Mouse (Mus musculus) liver, adult (tissue): Measurements from ENCODE around the gene Hs1bp3.

Experiments used
- GATA4 ChIP-seq: IDR thresholded peaks from 2 replicates; pipeline ENCODE4 v1.6.1; 2014; ENCODE audit warnings: mild to moderate bottlenecking, low read length; ENCODE audit not compliant: insufficient replicate concordance

Hs1bp3 gene

DNA sequence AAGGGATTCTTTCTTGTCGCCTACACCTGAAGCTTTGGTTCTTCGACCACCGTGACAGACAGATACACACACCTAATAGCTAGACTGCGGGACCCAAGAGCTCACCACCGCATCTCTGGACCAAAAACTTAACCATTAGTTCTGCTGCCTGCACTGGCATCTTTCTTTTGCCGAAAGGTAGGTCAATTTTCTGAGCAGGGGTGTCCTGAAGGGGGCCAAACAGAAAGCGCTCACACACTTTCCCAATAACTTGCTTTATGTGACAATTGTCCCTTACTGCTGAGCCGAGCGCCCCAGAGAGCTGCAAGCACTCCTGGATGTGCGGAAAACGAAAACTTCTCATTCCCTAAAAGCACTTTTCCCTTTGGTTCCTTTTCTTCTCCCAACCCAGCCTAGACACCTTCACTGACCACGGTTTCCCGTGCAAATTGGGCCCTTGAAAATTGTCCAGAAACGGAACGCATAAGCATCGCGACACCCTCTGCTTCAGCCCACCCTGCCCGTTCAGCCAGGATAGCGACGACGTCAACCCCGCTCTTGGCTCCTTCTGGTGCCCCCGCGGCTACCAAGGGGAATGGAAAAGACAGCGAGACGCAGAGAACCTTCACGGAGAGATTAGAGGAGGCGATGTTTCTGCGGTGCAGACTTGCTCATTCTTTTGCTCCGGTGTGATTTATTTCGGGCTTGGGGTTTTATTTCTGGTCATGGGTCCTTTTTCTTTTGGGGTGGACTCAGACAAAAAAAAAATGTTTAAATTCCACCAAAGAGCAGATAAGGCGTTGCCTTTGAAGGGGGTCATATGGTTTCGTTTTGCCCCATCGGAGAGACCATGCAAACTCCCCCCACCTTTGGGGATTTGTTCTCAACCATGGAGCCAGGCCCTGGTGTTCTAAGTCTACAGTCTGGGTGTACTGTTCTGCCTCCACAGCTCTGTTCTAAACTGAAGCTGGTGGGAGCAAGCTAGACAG is 13.8 kb upstream of the Hs1bp3 start:
- no peak for TF ChIP-seq GATA4

DNA sequence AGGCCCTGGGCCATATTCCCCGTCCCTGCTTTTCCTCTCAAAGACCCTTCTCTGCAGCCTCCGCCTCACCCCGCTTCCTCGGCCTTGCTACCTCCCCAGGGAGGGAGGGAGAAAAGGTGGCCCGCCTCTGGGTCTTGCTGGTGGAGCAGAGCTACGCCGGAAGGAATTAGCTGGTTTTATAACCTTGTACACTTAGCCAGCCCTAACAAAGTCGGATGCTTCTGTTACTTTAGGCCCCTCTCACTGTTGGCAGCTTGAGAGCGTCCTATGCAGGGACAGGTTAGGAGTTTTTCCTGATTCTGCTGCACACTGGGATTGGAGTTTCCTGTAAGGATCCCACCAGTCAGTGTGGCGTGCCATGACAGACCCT is 13.1 kb upstream of the Hs1bp3 start:
- no peak for TF ChIP-seq GATA4

DNA sequence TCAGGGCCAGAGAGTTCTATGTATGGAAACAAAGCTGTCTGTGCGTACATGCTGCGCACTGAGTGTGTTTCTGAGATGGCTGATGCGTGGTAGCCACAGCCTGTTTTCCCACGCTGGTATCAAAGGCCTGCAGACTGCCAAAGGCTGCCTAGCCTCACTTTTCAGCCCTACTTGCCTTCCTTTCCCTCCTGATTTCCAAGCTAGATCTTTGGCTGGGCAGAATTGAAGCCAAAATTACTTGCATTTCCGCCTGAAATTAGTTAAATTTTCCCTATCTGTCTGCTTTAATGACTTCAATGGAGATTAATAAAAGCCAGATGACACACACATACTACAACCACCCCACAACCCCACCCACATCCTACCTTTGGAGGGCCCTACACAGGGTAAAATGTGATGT is 12.7 kb upstream of the Hs1bp3 start:
- no peak for TF ChIP-seq GATA4

DNA sequence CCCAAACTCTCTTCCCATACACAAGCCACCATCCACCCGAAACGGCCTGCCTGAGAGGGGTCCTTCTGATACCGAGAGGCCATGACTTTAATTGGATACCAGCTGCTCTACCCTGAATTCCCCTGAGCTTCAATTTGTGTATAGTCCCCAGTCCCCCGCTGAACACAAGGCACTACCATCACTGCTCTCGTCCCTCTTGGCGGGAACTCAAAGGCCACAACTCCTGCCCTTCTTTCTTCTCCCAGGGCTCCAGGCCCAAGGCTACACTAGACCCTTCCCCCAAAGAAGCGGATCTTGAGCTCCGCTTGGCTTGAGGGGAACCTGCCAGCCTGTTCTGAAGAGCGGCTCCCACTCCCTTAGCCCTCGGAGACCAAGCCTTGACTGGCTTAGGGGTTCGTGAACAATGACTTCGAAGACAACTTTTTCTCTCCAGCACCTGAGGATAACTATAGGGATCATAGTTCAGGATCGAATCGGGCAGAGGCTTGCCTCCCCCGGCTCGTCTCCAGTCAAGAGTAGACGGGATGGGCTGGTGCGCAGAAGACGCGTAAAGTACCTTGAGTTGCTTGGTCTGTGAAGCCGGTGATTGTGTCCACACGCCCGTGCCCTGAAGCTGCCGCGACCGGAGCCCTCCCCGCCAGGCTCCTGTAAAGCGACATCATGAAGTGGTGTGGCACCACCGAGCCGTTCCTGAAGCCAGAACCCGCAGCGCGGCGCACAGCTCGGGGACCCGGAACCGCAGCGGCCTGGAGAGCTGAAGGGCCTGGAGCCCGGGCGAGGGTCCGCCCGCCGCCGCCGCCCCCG is 12.0 kb upstream of the Hs1bp3 start:
- no peak for TF ChIP-seq GATA4

DNA sequence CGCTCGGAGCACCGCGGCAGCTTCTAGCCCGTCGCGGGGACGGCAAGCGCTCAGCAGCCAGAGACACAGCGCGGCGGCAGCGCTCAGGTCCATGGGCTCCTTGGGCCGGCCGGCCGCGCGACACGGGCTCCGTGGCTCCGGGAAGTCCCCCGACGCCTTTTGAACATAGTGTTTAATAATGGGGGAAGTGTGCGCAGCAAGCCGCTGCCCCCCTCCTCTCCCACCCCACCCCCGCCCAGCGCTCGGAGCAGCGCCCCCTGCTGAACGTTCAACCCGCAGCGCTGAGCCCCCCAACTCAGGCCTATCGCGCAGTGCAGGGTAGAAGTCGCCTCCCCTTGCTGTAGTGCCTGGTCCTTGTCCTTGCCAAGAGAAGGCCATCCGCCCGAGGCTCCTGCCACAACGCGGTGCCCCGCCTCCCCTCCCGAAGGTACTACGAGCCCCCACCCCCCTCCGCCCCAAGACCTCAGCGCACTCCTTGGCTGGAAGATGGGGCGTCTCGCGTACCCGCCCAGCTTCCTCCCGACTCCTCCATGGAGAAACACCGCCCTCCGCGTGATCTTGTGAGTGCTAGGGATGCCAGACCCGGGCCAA is 11.3 kb upstream of the Hs1bp3 start, which contains the start of gene Gdf7:
Gene Gdf7 (minus strand): TSS at position 114 of the 591 bp plus-strand sequence.
- no peak for TF ChIP-seq GATA4

DNA sequence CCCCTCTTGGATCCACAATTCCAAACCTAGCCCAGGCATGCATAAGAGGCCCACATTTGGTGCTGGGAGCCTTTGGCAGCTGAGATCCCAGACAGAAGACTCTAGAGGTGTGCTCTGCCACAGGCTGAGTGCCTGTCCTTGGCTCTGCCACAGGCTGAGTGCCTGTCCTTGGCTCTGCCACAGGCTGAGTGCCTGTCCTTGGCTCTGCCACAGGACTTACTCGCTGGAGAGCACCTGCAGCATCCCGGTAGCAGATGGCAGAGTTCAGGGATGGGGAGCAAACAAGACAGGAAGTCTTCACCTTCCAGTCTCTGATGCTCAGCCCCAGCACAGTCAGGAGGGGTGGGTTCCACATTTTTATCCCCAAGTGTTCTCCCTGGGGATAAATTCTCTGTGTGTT is 8.0 kb upstream of the Hs1bp3 start:
- TF ChIP-seq GATA4: no peak

DNA sequence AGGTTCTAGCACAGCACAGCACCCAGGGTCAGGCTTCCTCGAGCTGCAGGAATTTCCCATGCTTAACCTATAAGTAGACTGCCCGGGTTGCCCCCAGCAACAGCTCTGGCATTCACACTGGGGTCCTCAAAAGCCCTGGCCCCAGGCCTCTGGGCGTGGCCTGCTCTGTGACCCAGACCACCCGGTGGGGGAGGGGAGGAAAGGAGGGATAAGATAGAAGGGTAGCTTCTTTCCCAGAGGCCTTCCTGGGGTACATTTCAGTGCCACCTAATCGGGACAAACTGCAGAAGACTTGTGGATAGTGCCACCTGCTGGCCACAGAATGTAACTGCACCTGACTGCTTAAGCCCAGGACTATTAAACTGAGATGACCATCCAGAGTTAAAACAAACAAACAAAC is 6.8 kb upstream of the Hs1bp3 start:
- TF ChIP-seq GATA4: no peak

DNA sequence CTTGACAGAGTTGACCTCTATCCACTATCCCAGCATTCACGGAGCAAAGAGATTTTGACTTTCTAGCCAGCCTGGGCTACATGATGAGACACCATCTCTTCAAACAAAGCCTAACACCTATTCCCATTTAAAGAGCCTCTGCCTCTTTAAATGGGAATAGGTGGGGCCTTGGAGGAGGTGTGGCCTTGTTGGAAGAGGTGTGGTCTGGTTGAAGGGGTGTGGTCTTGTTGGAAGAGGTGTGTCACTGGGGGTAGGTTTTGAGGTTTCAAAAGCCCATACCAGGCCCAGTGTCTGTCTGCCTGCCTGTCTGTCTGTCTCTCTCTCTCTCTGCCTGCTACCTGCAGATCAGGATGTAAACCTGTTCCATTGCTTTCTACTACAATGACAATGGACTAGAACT is 6.3 kb upstream of the Hs1bp3 start:
- TF ChIP-seq GATA4: no peak

DNA sequence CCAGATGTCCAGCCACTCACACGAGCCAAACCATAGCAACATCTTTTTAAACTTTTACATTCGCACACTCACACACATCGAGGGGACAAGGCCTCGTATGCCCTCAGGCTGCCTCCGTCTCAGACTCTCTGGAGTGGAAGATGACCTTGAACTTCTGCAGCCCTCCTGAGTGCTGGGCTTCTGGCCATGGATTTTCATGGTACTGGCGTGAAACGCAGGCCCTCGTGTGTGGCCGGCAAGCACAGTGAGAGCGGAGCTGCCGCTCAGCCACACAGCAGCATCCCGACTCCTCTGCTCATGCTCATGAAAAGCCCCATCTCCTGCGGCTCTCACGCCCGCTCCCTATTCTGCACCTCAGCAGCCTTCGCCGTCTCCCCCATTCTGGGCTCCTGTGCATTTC is 2.2 kb upstream of the Hs1bp3 start:
- no peak for TF ChIP-seq GATA4

DNA sequence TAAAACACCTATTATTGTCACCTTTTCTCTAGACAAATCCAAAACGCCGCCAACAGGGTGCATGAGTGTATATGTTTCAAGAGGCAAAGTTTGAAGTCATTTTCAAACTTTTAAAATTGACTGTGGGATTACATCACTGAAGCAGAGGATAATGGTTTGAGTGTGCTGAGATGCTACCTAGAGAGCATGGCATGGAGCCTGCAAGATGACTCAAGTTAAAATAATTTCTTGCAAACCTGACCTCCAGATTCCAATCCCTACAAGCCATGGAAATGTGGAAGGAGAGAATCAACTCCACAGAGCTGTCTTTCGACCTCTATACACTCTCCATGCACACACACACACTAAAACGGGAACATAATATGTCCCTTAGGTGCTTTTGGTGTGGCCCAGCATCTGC is 966 bp upstream of the Hs1bp3 start:
- no peak for TF ChIP-seq GATA4

DNA sequence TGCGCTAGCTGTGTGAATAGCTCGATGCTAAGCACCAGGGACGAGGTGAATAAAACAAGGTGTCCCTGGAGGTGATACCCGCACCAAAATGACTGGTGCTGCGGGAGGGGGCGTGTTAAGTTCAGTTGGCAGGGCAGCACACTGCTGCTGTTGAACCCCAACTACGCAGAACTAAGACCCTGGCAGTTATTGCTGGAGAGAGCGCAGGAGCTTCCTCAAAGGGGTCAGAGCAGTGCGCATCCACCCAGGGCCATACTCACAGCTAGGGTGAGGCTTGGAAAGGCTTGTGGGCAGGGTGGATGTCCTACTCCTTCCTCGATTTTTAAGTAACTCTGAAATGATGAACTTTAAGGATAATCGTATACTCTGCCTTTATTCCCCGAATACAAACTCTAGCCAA is 541 bp downstream of the Hs1bp3 start:
- no peak for TF ChIP-seq GATA4

DNA sequence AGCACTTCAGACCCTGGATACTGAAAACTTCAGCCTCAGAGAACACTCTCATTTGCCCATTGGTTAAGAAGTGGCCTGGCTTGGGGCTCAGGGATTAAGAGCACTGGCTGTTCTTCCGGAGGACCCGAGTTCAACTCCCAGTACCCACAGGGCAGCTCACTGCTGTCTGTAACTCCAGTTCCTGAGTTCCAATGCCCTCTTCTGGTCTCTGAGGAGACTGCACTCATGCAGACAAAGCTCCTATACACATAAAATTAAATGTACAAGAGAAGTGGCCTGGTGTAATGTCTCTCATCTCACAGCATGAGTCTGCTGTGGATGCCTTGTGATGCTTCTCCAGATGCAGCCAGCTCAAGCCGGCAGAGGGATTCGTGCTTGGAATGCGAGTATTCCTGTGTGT is 3.3 kb downstream of the Hs1bp3 start:
- TF ChIP-seq GATA4: no peak

DNA sequence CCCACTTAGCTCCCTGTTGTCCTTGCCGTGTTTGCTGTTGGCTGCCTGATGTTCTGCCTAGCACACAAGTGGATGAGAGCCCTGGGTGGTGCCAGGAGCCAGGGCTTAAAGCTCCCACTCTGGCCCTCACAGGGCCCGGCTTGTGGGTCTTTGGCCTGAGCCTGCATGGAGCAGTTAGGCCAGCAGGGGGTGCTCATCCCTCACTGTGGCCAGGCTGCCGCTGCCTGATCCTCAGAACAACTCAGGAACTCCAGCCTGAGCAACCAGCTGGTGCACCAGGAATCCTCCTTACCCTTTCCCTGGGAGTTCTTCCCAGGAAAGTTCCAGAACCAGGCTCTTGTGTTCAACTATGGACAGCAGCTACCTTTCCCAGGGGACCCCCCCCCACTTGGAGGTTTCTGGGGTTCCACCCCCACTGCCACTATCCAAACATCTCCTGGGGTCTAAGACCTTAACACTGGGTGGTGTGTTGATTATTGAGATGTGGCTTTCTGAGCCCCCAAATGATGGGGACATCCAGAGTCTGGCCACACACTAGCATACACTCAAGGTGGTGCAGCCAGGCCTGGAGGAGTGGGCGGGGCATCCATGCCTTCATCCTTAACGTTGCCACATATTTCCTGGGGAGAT is 7.0 kb downstream of the Hs1bp3 start:
- no peak for TF ChIP-seq GATA4

DNA sequence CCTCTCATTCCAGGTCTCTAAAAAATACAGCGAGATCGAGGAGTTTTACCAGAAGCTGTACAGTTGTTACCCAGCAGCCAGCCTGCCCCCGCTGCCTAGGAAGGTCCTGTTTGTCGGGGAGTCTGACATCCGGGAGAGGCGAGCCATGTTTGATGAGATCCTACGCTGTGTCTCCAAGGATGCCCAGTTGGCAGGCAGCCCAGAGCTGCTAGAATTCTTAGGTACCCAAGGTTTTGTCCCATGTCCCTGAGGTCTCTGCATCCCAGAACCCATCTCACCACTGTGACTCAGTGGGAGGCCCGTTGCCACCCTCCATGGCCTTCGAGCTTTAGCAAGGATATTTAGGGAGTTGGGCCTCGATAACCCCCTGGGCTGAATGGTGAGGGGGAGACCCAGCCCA is 8.3 kb downstream of the Hs1bp3 start:
- no peak for TF ChIP-seq GATA4

DNA sequence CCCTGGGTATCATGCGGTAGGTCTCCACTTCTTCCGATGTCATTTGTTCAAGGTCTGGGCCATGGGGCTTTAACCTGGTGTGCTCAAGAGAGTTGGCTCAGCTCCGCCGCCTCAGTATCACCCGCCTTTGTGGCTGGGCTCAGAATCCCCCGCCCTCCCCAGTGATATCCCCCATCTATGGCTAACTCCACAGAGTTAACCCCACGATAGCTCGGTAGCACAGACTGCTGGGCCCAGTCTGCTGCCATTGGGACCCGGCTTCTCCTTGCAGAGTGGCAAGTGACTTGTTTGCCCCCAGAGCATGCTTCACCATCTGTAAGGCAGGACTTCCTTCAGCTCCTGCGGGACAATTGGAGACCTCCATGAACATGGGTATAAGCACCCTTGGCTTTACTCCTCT is 10.9 kb downstream of the Hs1bp3 start:
- TF ChIP-seq GATA4: no peak

DNA sequence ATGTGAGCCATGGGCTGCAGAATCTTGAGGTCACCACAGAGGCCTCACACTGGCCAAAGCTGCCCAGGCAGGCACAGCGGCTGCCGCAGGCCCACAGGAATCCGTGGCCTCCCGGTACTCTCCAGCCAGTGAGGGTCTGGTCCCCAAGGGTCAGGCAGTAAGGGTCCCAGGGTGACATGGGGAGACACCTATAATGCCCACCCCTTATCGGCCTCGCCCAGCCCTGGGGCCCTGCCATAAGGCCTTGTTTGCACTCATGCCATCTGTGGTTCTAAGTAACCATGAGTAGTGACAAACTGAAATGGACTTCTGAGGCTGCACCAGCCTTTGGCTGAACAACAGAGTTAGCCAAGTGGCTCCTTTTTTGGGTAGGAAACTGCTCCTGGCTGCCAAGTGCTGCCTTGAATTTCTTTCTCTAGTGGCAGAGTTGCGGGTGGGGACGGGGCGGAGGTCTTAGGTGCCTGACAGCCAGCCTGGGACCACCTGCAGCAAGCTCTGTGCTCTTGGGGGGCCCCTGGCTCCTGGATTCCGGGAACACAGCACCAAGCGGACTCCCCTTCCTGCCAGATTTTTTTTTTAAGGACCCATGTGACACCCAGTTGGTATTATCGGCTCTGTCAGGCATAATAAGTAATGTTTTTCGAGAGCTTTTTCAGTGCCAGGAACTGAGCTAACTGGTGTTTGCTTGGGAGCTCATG is 12.2 kb downstream of the Hs1bp3 start:
- no peak for TF ChIP-seq GATA4
